Mouse (Mus musculus): ENCODE results near the gene Cfap54. TPM values are rescaled to one million over a fixed set of nuclear protein-coding genes. Genes with fewer than 3 reads are reported as not detected.

Gene Cfap54
- polyA plus RNA-seq, 1 experiment from 2014 or later = 0.80 TPM

DNA sequence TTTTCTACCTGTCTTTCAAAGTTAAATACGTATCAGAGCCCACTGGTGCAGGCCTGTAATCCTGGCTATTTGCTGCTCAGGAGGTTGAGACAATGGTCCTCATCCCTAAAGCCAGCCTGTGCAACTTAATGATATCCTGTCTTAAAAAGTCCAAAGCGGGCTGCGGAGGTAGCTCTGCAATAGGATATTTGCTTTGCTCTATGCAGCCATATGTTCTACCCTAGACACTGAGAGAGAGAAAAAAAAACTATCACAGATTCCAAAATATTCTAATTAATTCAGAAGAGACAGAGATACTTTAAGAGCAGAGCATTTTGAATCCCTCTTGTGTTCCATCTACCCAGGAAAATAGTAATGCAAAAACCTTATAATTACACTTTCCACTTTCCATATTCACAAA is 44.9 kb downstream of the Cfap54 start:
- Histone ChIP-seq H3K36me3 (ENCODE audit: insufficient read depth, low read length) (no peaks in the 10 kb centered on the region), H3K4me1 (replicated peaks; ENCODE audit: insufficient read depth, low read length) (no peaks in the 10 kb centered on the region), H3K9me3 (replicated peaks; ENCODE audit: low read length) (no peaks in the 10 kb centered on the region), H3K27me3 (ENCODE audit: insufficient read depth, low read length) (no peaks in the 10 kb centered on the region), H3K4me2 (ENCODE audit: low read length) (no peak overlapping the region), H3K4me3 (replicated peaks; ENCODE audit: low read depth, low read length) (no peak overlapping the region), H3K27ac (no peak overlapping the region), H3K9ac (ENCODE audit: low read depth, low read length) (no peak overlapping the region)
- ATAC-seq (replicated peaks; ENCODE audit: low FRiP score, low read depth) (no peak), DNase-seq (ENCODE audit: low spot score) (no peak)
- WGBS = 81% methylated on average over 3 of the region's 3 CpGs
- TF ChIP-seq CTCF (IDR thresholded peaks at IDR 0.05; ENCODE audit: low read depth) = no peak

DNA sequence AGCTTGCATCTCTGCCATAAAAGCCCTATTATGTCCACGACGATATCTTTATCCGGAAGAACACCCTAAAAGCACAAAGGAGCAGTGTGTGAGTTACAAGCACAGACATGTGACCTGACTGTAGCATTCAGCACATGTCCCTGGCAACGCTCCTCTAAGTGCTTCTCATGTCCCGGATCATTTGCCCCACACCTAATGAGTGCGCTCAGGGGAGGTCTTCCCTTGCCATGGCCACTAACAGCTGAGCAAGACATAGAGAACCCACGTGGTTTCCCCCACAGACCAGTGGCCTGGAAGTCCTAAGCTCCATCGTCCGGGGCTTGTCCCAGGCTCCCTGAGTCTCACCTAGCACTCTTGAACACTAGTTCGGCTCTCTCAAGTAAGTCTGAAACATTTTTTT is 45.9 kb downstream of the Cfap54 start:
- Histone ChIP-seq H3K4me1 (replicated peaks; ENCODE audit: insufficient read depth, low read length) (no peaks in the 10 kb centered on the region), H3K27me3 (ENCODE audit: insufficient read depth, low read length) (no peaks in the 10 kb centered on the region), H3K27ac (no peak overlapping the region), H3K4me3 (replicated peaks; ENCODE audit: low read depth, low read length) (no peak overlapping the region), H3K36me3 (ENCODE audit: insufficient read depth, low read length) (no peaks in the 10 kb centered on the region), H3K4me2 (ENCODE audit: low read length) (no peak overlapping the region), H3K9ac (ENCODE audit: low read depth, low read length) (no peak overlapping the region), H3K9me3 (replicated peaks; ENCODE audit: low read length) (no peaks in the 10 kb centered on the region)
- TF ChIP-seq CTCF (IDR thresholded peaks at IDR 0.05; ENCODE audit: low read depth) = no peak
- no peak for DNase-seq (ENCODE audit: low spot score)
- 69% methylated on average over 10 of the region's 10 CpGs for WGBS
- ATAC-seq (replicated peaks; ENCODE audit: low FRiP score, low read depth) = no peak

DNA sequence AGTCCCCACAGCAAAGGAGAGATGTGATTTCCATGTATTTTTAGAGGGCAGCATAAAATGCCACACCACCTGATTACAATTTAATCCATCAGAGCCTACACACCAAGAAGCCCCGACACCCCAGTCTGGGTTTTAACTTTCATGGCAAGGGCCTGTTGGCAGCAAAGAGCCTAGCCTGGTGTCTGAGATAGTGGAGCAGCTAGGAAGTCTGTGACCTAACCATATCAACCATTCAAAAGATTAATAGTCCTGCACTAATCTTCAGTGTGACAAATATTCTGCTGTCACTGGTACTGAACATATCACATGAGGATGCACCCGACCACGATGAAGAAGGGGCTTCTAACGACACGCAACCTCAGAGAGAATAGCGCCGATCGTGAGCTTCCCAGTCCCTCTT is 58.1 kb downstream of the Cfap54 start:
- H3K27me3 ChIP-seq (ENCODE audit: insufficient read depth, low read length) = no peaks in the 10 kb centered on the region
- no peaks in the 10 kb centered on the region for H3K36me3 ChIP-seq (ENCODE audit: insufficient read depth, low read length)
- no peak for ATAC-seq (replicated peaks; ENCODE audit: low FRiP score, low read depth)
- no peak overlapping the region for H3K4me2 ChIP-seq (ENCODE audit: low read length)
- no peak overlapping the region for H3K27ac ChIP-seq
- 49% methylated on average over 8 of the region's 8 CpGs for WGBS
- no peak for TF ChIP-seq CTCF (IDR thresholded peaks at IDR 0.05; ENCODE audit: low read depth)
- H3K9ac ChIP-seq (ENCODE audit: low read depth, low read length) = no peak overlapping the region
- DNase-seq (ENCODE audit: low spot score) = no peak
- no peaks in the 10 kb centered on the region for H3K9me3 ChIP-seq (replicated peaks; ENCODE audit: low read length)
- no peak overlapping the region for H3K4me3 ChIP-seq (replicated peaks; ENCODE audit: low read depth, low read length)
- no peaks in the 10 kb centered on the region for H3K4me1 ChIP-seq (replicated peaks; ENCODE audit: insufficient read depth, low read length)

DNA sequence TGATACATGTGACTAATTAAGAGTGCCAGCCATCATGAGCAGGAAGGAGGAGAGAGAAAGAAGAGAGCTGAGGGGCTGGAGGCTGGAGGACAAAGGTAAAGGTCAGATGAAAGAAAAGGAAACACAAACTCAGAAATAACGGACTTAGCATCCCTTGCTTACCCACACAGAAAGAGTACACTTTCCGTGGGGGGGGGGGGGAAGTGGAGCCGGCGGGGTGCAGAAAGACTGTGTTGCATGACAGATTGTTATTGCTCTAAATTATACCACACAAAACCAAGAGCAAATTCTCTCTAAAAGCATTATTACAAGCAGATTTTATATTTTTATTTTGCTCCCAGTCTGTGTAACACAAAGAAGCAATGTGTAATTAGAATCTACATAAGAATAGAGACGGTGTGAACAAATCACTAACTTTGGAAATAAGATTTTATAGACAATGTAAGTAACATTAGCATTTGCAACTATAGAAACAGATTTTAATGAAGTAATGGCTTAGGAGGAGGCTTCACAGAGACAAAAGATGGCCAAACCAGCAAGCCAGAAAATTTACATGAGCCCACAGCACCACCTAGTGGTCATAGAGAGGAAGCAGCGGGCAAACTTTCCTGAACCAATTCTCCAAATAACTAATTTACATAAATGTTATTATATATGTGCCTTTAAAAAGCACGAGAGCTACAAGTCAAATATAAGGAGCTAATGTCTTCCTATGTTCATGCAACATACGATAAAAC is 67.2 kb downstream of the Cfap54 start:
- Histone ChIP-seq H3K36me3 (ENCODE audit: insufficient read depth, low read length) (no peaks in the 10 kb centered on the region), H3K27me3 (ENCODE audit: insufficient read depth, low read length) (no peaks in the 10 kb centered on the region), H3K27ac (no peak overlapping the region), H3K4me1 (replicated peaks; ENCODE audit: insufficient read depth, low read length) (no peaks in the 10 kb centered on the region), H3K9me3 (replicated peaks; ENCODE audit: low read length) (no peaks in the 10 kb centered on the region), H3K4me2 (ENCODE audit: low read length) (no peak overlapping the region), H3K4me3 (replicated peaks; ENCODE audit: low read depth, low read length) (no peak overlapping the region), H3K9ac (ENCODE audit: low read depth, low read length) (no peak overlapping the region)
- DNase-seq (ENCODE audit: low spot score) (peak; percentile 84), ATAC-seq (replicated peaks; ENCODE audit: low FRiP score, low read depth) (no peak)
- 38% methylated on average over 8 of the region's 8 CpGs for WGBS
- TF ChIP-seq CTCF (IDR thresholded peaks at IDR 0.05; ENCODE audit: low read depth) = peak; percentile 90

DNA sequence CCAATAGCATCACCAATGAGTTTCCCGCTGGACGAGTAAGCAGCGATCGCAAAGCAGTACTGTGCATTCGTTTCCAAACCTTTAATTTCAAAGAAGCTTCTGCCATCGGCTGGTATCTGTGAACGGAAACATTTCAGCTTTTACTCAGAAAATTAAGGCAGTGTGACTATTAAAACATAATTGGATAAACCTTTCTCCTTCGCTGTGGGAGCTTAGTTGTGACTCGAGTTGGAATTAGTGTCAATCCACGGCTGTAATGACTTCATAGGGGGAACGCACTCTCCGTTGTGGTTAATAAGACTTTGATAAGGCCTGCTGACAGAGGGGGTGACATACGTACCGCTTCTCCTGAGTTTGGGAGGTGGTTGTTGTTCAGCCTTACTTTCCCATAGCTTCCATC is 70.3 kb downstream of the Cfap54 start:
- Histone ChIP-seq H3K4me2 (ENCODE audit: low read length) (no peak overlapping the region), H3K27ac (no peak overlapping the region), H3K9ac (ENCODE audit: low read depth, low read length) (no peak overlapping the region), H3K36me3 (ENCODE audit: insufficient read depth, low read length) (no peaks in the 10 kb centered on the region), H3K9me3 (replicated peaks; ENCODE audit: low read length) (no peaks in the 10 kb centered on the region), H3K4me1 (replicated peaks; ENCODE audit: insufficient read depth, low read length) (no peaks in the 10 kb centered on the region), H3K27me3 (ENCODE audit: insufficient read depth, low read length) (no peaks in the 10 kb centered on the region), H3K4me3 (replicated peaks; ENCODE audit: low read depth, low read length) (no peak overlapping the region)
- DNase-seq (ENCODE audit: low spot score) (no peak), ATAC-seq (replicated peaks; ENCODE audit: low FRiP score, low read depth) (no peak)
- 91% methylated on average over 14 of the region's 14 CpGs for WGBS
- TF ChIP-seq CTCF (IDR thresholded peaks at IDR 0.05; ENCODE audit: low read depth) = no peak

DNA sequence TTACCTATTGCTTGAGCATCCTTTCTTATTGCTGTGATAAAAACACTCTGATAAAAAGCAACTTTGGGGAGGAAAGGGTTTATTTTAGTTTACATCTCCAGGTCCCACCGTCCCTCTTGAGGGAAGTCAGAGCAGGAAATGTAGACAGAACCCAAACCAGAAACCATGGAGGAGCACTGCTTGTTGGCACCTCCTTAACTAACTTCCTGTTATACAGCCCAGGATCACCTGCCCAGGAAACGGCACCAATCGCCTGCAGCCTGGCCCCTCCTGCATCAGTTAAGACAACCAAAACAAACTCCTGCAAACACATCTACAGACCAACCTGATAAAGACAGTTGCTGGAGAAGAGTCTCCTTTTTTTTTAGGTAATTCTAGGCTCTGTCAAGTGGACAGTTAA is 74.4 kb downstream of the Cfap54 start:
- TF ChIP-seq CTCF (IDR thresholded peaks at IDR 0.05; ENCODE audit: low read depth) = no peak
- Histone ChIP-seq H3K9ac (ENCODE audit: low read depth, low read length) (no peak overlapping the region), H3K4me2 (ENCODE audit: low read length) (no peak overlapping the region), H3K4me1 (replicated peaks; ENCODE audit: insufficient read depth, low read length) (no peaks in the 10 kb centered on the region), H3K27me3 (ENCODE audit: insufficient read depth, low read length) (no peaks in the 10 kb centered on the region), H3K4me3 (replicated peaks; ENCODE audit: low read depth, low read length) (no peak overlapping the region), H3K9me3 (replicated peaks; ENCODE audit: low read length) (no peaks in the 10 kb centered on the region), H3K27ac (no peak overlapping the region), H3K36me3 (ENCODE audit: insufficient read depth, low read length) (no peaks in the 10 kb centered on the region)
- DNase-seq (ENCODE audit: low spot score) (no peak), ATAC-seq (replicated peaks; ENCODE audit: low FRiP score, low read depth) (no peak)
- 57% methylated on average over 3 of the region's 3 CpGs for WGBS

DNA sequence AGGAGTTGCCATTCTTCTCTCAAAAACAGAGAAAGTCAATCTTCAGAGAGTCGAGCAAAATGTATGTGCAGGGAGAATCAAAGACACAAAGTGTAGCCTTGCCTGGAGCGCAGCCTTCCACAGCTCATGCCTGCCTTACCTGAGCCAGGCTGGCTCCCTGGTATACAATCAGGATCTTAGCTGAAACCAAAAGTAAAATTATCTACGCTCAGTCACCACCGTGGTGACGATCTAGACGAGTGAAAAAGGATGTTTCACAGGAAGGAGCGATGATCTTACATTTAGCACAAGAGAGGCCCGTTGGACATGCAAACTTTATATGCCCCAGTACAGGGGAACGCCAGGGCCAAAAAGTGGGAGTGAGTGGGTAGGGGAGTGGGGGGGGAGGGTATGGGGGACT is 75.0 kb downstream of the Cfap54 start:
- ATAC-seq (replicated peaks; ENCODE audit: low FRiP score, low read depth) (no peak), DNase-seq (ENCODE audit: low spot score) (no peak)
- no peak overlapping the region for H3K9ac ChIP-seq (ENCODE audit: low read depth, low read length)
- no peaks in the 10 kb centered on the region for H3K36me3 ChIP-seq (ENCODE audit: insufficient read depth, low read length)
- H3K4me3 ChIP-seq (replicated peaks; ENCODE audit: low read depth, low read length) = no peak overlapping the region
- 89% methylated on average over 9 of the region's 9 CpGs for WGBS
- H3K4me1 ChIP-seq (replicated peaks; ENCODE audit: insufficient read depth, low read length) = no peaks in the 10 kb centered on the region
- no peak overlapping the region for H3K4me2 ChIP-seq (ENCODE audit: low read length)
- TF ChIP-seq CTCF (IDR thresholded peaks at IDR 0.05; ENCODE audit: low read depth) = no peak
- no peak overlapping the region for H3K27ac ChIP-seq
- H3K9me3 ChIP-seq (replicated peaks; ENCODE audit: low read length) = no peaks in the 10 kb centered on the region
- H3K27me3 ChIP-seq (ENCODE audit: insufficient read depth, low read length) = no peaks in the 10 kb centered on the region
